Mouse (Mus musculus) limb, embryonic 14.5 days (tissue): ENCODE data around the gene Frem3. TPM values are rescaled to one million over a fixed set of nuclear protein-coding genes. Genes with fewer than 3 reads are reported as not detected.
"Not testable (repeated sequence)": the region's sequence is repeated elsewhere in the genome, so short reads cannot be mapped to it uniquely, and the experiment has no call there.

Source experiments
- ATAC-seq: fragments of 200-750 bp; cut with Nextera tagmentation; 2 replicates; pipeline ENCODE4 v1.8.0; 2017; ENCODE audit warnings: low read depth, moderate number of reproducible peaks, moderate TSS enrichment; ENCODE audit not compliant: low FRiP score
- DNase-seq: peaks from one replicate; pipeline ENCODE4 v3.0.0-alpha.2; 2015; ENCODE audit warnings: low spot score
- H3K27ac ChIP-seq: fragments of 300-500 bp; sonication (generic); replicated peaks from 2 replicates; pipeline ENCODE4 v1.5.1; 2014; ENCODE audit warnings: low read depth, mild to moderate bottlenecking, low read length, moderate library complexity, mixed read lengths
- H3K27me3 ChIP-seq: fragments of 300-500 bp; sonication (generic); 2 replicates; pipeline ENCODE4 v1.6.1; 2014; ENCODE audit warnings: low read length, mixed read lengths; ENCODE audit not compliant: control insufficient read depth, insufficient read depth
- H3K36me3 ChIP-seq: fragments of 300-500 bp; sonication (generic); 2 replicates; pipeline ENCODE4 v1.6.1; 2014; ENCODE audit warnings: mild to moderate bottlenecking, low read length, moderate library complexity, mixed read lengths; ENCODE audit not compliant: control insufficient read depth, insufficient read depth
- H3K4me1 ChIP-seq: fragments of 300-500 bp; sonication (generic); 2 replicates; pipeline ENCODE4 v1.6.1; 2014; ENCODE audit warnings: antibody characterized with exemption, low read length, mixed read lengths; ENCODE audit not compliant: control insufficient read depth, insufficient read depth
- H3K4me2 ChIP-seq: fragments of 300-500 bp; sonication (generic); replicated peaks from 2 replicates; pipeline ENCODE4 v1.6.1; 2014; ENCODE audit warnings: low read depth, mild to moderate bottlenecking, low read length, moderate library complexity; ENCODE audit not compliant: severe bottlenecking
- H3K4me3 ChIP-seq: fragments of 300-500 bp; sonication (generic); replicated peaks from 2 replicates; pipeline ENCODE4 v1.5.1; 2014; ENCODE audit warnings: low read length
- H3K9ac ChIP-seq: fragments of 300-500 bp; sonication (generic); 2 replicates; pipeline ENCODE4 v1.6.1; 2014; ENCODE audit warnings: mild to moderate bottlenecking, low read depth, low read length, moderate library complexity; ENCODE audit not compliant: severe bottlenecking
- H3K9me3 ChIP-seq: fragments of 300-500 bp; sonication (generic); 2 replicates; pipeline ENCODE4 v1.6.1; 2016; ENCODE audit warnings: low read length; ENCODE audit not compliant: control insufficient read depth
- POLR2A ChIP-seq: fragments of 200-500 bp; IDR thresholded peaks from 2 replicates; pipeline ENCODE4 v1.8.0; 2012; ENCODE audit warnings: inconsistent platforms, mild to moderate bottlenecking, moderate library complexity, borderline replicate concordance; ENCODE audit not compliant: insufficient read depth, insufficient read length; ENCODE audit errors: extremely low read depth
- WGBS: fragments of 180-500 bp; shearing (Covaris S2); extraction: QIAGEN DNeasy Blood & Tissue Kit; methylation state at CpG from one replicate; pipeline ENCODE4 v1.1.7; 2014; 5-methylcytosine and 5-hydroxymethylcytosine counted together
- polyA plus RNA-seq, 2 experiments: library from polyadenylated mRNA; depleted of rRNA in 1 of 2; stranded (reverse) in 1 of 2; unstranded in 1 of 2; fragments of >200 nt; fragmentation: Nextera tagmentation in 1 of 2; extraction: Ambion mirVana in 1 of 2; gene quantifications; 2 replicates each; pipeline versions ENCODE4 v1.2.1 to v1.2.3; 2012 to 2014

The Frem3 gene
- polyA plus RNA-seq, 2 experiments, result 0.10 to 0.21 TPM

DNA sequence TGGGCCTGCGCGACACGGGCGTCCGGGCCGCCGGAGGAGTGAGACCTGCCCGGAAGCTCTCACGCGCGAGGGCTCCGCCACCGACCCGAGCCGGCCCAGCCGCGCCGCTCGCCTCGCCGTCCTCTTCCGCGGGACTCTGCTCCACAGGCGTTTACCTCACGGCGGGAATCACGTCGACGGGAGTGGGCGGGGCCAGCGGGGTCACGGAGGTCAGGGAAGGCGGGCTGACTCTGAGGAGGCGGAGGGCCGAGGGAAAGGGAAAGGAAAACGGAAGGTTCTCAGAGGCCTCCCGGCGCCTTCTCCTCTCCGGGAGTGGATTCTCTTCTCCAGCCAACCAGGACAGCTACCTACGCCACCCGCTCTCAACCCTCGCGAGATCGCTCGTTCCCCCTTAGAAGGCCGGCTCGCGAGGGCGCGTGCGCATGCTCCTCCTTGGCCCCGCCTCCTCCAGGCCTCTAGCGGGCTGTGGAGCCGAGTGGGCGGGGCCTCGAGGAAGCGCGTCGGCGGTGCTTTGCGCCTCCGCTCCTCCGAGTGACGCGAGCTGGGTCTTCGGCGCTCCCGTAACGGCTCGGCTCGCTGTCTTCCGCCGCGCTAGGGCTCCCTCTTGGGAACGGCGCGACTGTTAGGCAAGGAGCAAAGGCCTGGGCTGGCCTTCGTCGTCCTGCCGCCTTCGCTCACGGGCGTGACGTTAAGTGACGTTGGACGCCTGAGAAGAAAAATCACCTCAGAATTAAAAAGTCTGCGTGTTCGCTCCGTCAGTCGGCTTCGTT lies 128.5 kb downstream of the Frem3 start, which contains the start of gene Smarca5:
Gene Smarca5, minus strand, starts transcription at position 343 of the 770 bp plus-strand sequence.
- TF ChIP-seq POLR2A, result 0 out of 2 replicates have a peak, but pooled peaks have one; percentile 41
- peak within 1 kb of the TSS; percentile 89 for H3K4me3 ChIP-seq
- not testable (repeated sequence) for H3K4me1 ChIP-seq, H3K9me3 ChIP-seq, H3K27me3 ChIP-seq
- 3% methylated on average over 55 of the region's 91 CpGs for WGBS
- H3K27ac ChIP-seq, result peak within 1 kb of the TSS; percentile 96
- ATAC-seq, result peak; percentile 91
- H3K36me3 ChIP-seq, result peaks cover 15% of the 10 kb centered on the region
- H3K9ac ChIP-seq, result peak within 1 kb of the TSS; percentile 86
- peak within 1 kb of the TSS; percentile 85 for H3K4me2 ChIP-seq
- DNase-seq, result peak; percentile 90

- peaks cover 5% of the 10 kb centered on the region for H3K4me1 ChIP-seq
- H3K4me2 ChIP-seq, result peak overlapping the region; percentile 50
- H3K9me3 ChIP-seq, result no peaks in the 10 kb centered on the region
- ATAC-seq (peak; percentile 17; the same call in 1 of the 2 replicates), DNase-seq (no peak)
- 14% methylated on average over 14 of the region's 14 CpGs for WGBS
- TF ChIP-seq POLR2A, result no peak
- H3K4me3 ChIP-seq, result peak overlapping the region; percentile 89
- H3K36me3 ChIP-seq, result peaks cover 9% of the 10 kb centered on the region
- H3K9ac ChIP-seq, result peak overlapping the region; percentile 61
- H3K27me3 ChIP-seq, result no peaks in the 10 kb centered on the region
- peak overlapping the region; percentile 89 for H3K27ac ChIP-seq
Observed at GRCm38 (mm10) chr8:80739932-80740331, 129.1 kb downstream of the Frem3 start.

Other genes with a start within 250 kb of the Frem3 start
- gene Gypa, start 117.3 kb upstream of the Frem3 start, polyA plus RNA-seq (2012; rRNA removed), result 1.8 and 2.6 TPM in 2 replicates
- 2.8 and 6.2 TPM in 2 replicates for gene Gypa, start 117.3 kb upstream of the Frem3 start, polyA plus RNA-seq (2014; fragmentation: Nextera tagmentation; extraction: Ambion mirVana)
- 19.5 and 24.6 TPM in 2 replicates for gene Smarca5, start 128.4 kb downstream of the Frem3 start, polyA plus RNA-seq (2012; rRNA removed)
- 78.1 and 83.1 TPM in 2 replicates for gene Smarca5, start 128.4 kb downstream of the Frem3 start, polyA plus RNA-seq (2014; fragmentation: Nextera tagmentation; extraction: Ambion mirVana)